14 mouse cellular contexts compared by ENCODE assay signal in the genomic region with DNA sequence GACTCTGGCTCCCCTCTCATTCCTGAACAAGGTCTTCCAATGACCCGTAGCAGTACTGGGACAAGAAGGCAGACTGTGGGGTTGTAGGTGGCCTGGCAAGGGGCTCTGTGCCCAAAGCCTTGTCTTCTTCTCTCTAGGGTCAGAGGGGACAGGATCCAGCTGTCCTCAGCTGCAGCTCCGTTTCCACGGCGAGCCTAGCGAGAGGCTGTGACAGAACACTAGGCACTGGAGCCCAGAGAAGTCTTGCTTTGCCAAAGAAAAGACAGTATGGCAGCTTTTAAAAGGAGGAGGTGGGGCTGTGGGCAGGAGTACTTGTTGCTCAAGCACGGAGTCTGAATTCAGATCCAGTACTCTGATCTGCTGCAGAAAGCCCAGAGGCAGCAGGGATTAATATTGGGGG. TPM values are rescaled to one million over a fixed set of nuclear protein-coding genes. Genes with fewer than 3 reads are reported as not detected.
DNase-seq lines count a peak whose midpoint lies in the region; ATAC-seq and TF ChIP-seq lines count a peak whose summit lies in the region.
"Had no signal": no experiment of that assay in that cellular context is flagged by ENCODE, and none has a peak within 500 bp of the region (broad histone marks: within the 10 kb centered on the region; RNA-seq: fewer than 3 reads in every experiment).

No protein-coding gene starts in this region.

- ATAC-seq in hindbrain, embryonic 16.5 days = 0 out of 2 replicates have a peak, but pooled peaks have one; percentile 32
- no peak for ATAC-seq in hindbrain, embryonic 11.5 days (ENCODE audit: low FRiP score)
- no peak for ATAC-seq in stomach, postnatal 0 days (ENCODE audit: low FRiP score, low TSS enrichment)
- ATAC-seq in forebrain, postnatal 0 days = no peak
- ATAC-seq: liver, postnatal 0 days had no signal

- H3K27me3 ChIP-seq in hindbrain, embryonic 16.5 days (replicated peaks; ENCODE audit: control insufficient read depth, insufficient read depth, low read length) = no peaks in the 10 kb centered on the region
- no peaks in the 10 kb centered on the region for H3K27me3 ChIP-seq in hindbrain, embryonic 11.5 days (ENCODE audit: control insufficient read depth, insufficient read depth, low read length)
- no peaks in the 10 kb centered on the region for H3K27me3 ChIP-seq in stomach, postnatal 0 days (ENCODE audit: control insufficient read depth, insufficient read depth, low read length)
- H3K27me3 ChIP-seq in forebrain, postnatal 0 days (ENCODE audit: insufficient read depth, low read length) = no peaks in the 10 kb centered on the region

- DNase-seq in hindbrain, embryonic 11.5 days (ENCODE audit: low spot score) = no peak
- DNase-seq in right cerebral cortex, adult 18-20 months = peak; percentile 18
- no peak for DNase-seq in right cerebral cortex, postnatal 36 days (ENCODE audit: low spot score in 2 of 2)
- peak; percentile 23 to 34 for DNase-seq in kidney, postnatal 25 days
- no peak for DNase-seq in stomach, postnatal 0 days (ENCODE audit: low spot score)
- DNase-seq in forebrain, postnatal 0 days = no peak
- no peak for DNase-seq in gastrocnemius, postnatal 36 days
- DNase-seq: liver, postnatal 0 days; right cerebral cortex, postnatal 25 days; thymus, postnatal 25 days had no signal

- TF ChIP-seq EP300 in stomach, postnatal 0 days (optimal IDR thresholded peaks at IDR 0.05) = no peak

- H3K36me3 ChIP-seq in hindbrain, embryonic 16.5 days (ENCODE audit: control insufficient read depth, insufficient read depth, low read length) = no peaks in the 10 kb centered on the region
- H3K36me3 ChIP-seq in hindbrain, embryonic 11.5 days (ENCODE audit: control insufficient read depth, insufficient read depth, low read length) = no peaks in the 10 kb centered on the region
- H3K36me3 ChIP-seq in stomach, postnatal 0 days (ENCODE audit: control insufficient read depth, insufficient read depth, low read length) = no peaks in the 10 kb centered on the region
- H3K36me3 ChIP-seq in forebrain, postnatal 0 days (ENCODE audit: insufficient read depth) = no peaks in the 10 kb centered on the region
- H3K36me3 ChIP-seq: heart, embryonic 13.5 days had no signal

- intact Hi-C loops in gastrocnemius, postnatal 36 days (cut with DNase I) = no loop called here

- H3K9me3 ChIP-seq in hindbrain, embryonic 16.5 days (ENCODE audit: control insufficient read depth, low read length) = no peaks in the 10 kb centered on the region
- no peaks in the 10 kb centered on the region for H3K9me3 ChIP-seq in hindbrain, embryonic 11.5 days (ENCODE audit: control insufficient read depth, low read length)
- no peaks in the 10 kb centered on the region for H3K9me3 ChIP-seq in stomach, postnatal 0 days (ENCODE audit: control insufficient read depth, low read length)
- H3K9me3 ChIP-seq in forebrain, postnatal 0 days (ENCODE audit: low read length) = no peaks in the 10 kb centered on the region
- H3K9me3 ChIP-seq: heart, embryonic 13.5 days had no signal

- no peak overlapping the region for H3K9ac ChIP-seq in hindbrain, embryonic 16.5 days (ENCODE audit: low read depth, low read length)
- H3K9ac ChIP-seq in hindbrain, embryonic 11.5 days (ENCODE audit: low read depth, low read length) = no peak overlapping the region
- no peak overlapping the region for H3K9ac ChIP-seq in stomach, postnatal 0 days (ENCODE audit: low read length)
- no peak overlapping the region for H3K9ac ChIP-seq in forebrain, postnatal 0 days
- H3K9ac ChIP-seq: heart, embryonic 13.5 days; liver, postnatal 0 days had no signal

- WGBS in hindbrain, embryonic 16.5 days = 18% methylated on average over 6 of the region's 6 CpGs
- WGBS in hindbrain, embryonic 11.5 days = 28% methylated on average over 6 of the region's 6 CpGs
- 49% methylated on average over 6 of the region's 6 CpGs for WGBS in stomach, postnatal 0 days
- WGBS in forebrain, postnatal 0 days = 17% methylated on average over 6 of the region's 6 CpGs

- no peak overlapping the region for H3K4me2 ChIP-seq in hindbrain, embryonic 16.5 days (ENCODE audit: low read length)
- no peak overlapping the region for H3K4me2 ChIP-seq in hindbrain, embryonic 11.5 days (replicated peaks; ENCODE audit: low read depth, low read length)
- no peak overlapping the region for H3K4me2 ChIP-seq in stomach, postnatal 0 days (replicated peaks; ENCODE audit: low read depth)
- H3K4me2 ChIP-seq in forebrain, postnatal 0 days (ENCODE audit: low read depth) = no peak overlapping the region
- H3K4me2 ChIP-seq: heart, embryonic 13.5 days had no signal

- no peak overlapping the region for H3K4me3 ChIP-seq in hindbrain, embryonic 16.5 days (ENCODE audit: low read length)
- no peak overlapping the region for H3K4me3 ChIP-seq in hindbrain, embryonic 11.5 days (ENCODE audit: low read depth, low read length)
- H3K4me3 ChIP-seq in stomach, postnatal 0 days (ENCODE audit: low read depth, low read length) = no peak overlapping the region
- H3K4me3 ChIP-seq in forebrain, postnatal 0 days (ENCODE audit: low read depth, low read length) = no peak overlapping the region
- H3K4me3 ChIP-seq: heart, embryonic 13.5 days had no signal

- no peak for TF ChIP-seq CTCF in stomach, postnatal 0 days (IDR thresholded peaks at IDR 0.05; ENCODE audit: low read depth)
- TF ChIP-seq CTCF in forebrain, postnatal 0 days (IDR thresholded peaks at IDR 0.05; ENCODE audit: low read depth) = no peak

- no peak overlapping the region for H3K27ac ChIP-seq in hindbrain, embryonic 16.5 days (ENCODE audit: low read depth, low read length)
- no peak overlapping the region for H3K27ac ChIP-seq in hindbrain, embryonic 11.5 days (ENCODE audit: low read depth, low read length)
- 0 out of 2 replicates have a peak overlapping the region, but pooled peaks have one; percentile 45 for H3K27ac ChIP-seq in stomach, postnatal 0 days (replicated peaks)
- H3K27ac ChIP-seq in forebrain, postnatal 0 days (ENCODE audit: low read depth, low read length) = no peak overlapping the region
- H3K27ac ChIP-seq: heart, embryonic 13.5 days had no signal

- peaks cover 9% of the 10 kb centered on the region for H3K4me1 ChIP-seq in hindbrain, embryonic 16.5 days (ENCODE audit: control insufficient read depth, insufficient read depth, low read depth, low read length)
- H3K4me1 ChIP-seq in hindbrain, embryonic 11.5 days (replicated peaks; ENCODE audit: control insufficient read depth, insufficient read depth, low read length) = peaks cover 2% of the 10 kb centered on the region
- peaks cover 14% of the 10 kb centered on the region for H3K4me1 ChIP-seq in stomach, postnatal 0 days (replicated peaks; ENCODE audit: control insufficient read depth, insufficient read depth)
- peaks cover 4% of the 10 kb centered on the region; the same call in 1 of the 2 replicates for H3K4me1 ChIP-seq in forebrain, postnatal 0 days (ENCODE audit: insufficient read depth)

RNA-seq across cellular contexts. Expression of a gene that starts 36.8 kb away (rescaled TPM):
- polyA plus RNA-seq in hindbrain, embryonic 16.5 days (2015; fragmentation: Nextera tagmentation; extraction: Ambion mirVana) = 0.66 TPM in 1 of 2 replicates, not detected in the other
- polyA plus RNA-seq in hindbrain, embryonic 11.5 days (2014; fragmentation: Nextera tagmentation; extraction: Ambion mirVana) = 0.32 and 0.37 TPM in 2 replicates
- not detected in 2 replicates for polyA plus RNA-seq in stomach, postnatal 0 days (2015; fragmentation: Nextera tagmentation; extraction: Ambion mirVana)
- total RNA-seq in forebrain, postnatal 0 days (2014; rRNA removed) = not detected in 2 replicates
- polyA plus RNA-seq in forebrain, postnatal 0 days (2015; fragmentation: Nextera tagmentation; extraction: Ambion mirVana) = not detected in 2 replicates
- not detected for total RNA-seq in gastrocnemius, postnatal 36 days (2021)
- total RNA-seq: left cerebral cortex, postnatal 10 days had no signal
- polyA plus RNA-seq: liver, postnatal 0 days; neural tube, embryonic 11.5 days had no signal

Comparison
In these comparisons a context has a peak if more than half of its experiments do, and no peak if none do; other contexts are left out.
1. DNase-seq: peak in right cerebral cortex, adult 18-20 months (single experiment) and kidney, postnatal 25 days (2 of 2); none in hindbrain, embryonic 11.5 days (single experiment), right cerebral cortex, postnatal 36 days (0 of 2), stomach, postnatal 0 days (single experiment), forebrain, postnatal 0 days (single experiment) and gastrocnemius, postnatal 36 days (0 of 2).